Mouse (Mus musculus) monocyte, adult 5-6 weeks (primary cell): ENCODE results near the gene Vamp3. TPM values are rescaled to one million over a fixed set of nuclear protein-coding genes. Genes with fewer than 3 reads are reported as not detected.

Experiments
- ATAC-seq: fragments of 153-309, 156-312 bp; replicated peaks from 2 replicates; pipeline ENCODE4 v1.8.0; 2017; ENCODE audit warnings: mild to moderate bottlenecking; ENCODE audit not compliant: low TSS enrichment, insufficient number of reproducible peaks, severe bottlenecking, poor library complexity, low FRiP score
- total RNA-seq: library from RNA; stranded (forward); fragments of 200-1000, 200-491, 200-594 nt; gene quantifications from 3 replicates; pipeline ENCODE4 v1.2.3, GENCODE M21; 2017

Gene Vamp3
- total RNA-seq: 110 to 133 TPM (median 127 TPM) in 3 replicates

DNA sequence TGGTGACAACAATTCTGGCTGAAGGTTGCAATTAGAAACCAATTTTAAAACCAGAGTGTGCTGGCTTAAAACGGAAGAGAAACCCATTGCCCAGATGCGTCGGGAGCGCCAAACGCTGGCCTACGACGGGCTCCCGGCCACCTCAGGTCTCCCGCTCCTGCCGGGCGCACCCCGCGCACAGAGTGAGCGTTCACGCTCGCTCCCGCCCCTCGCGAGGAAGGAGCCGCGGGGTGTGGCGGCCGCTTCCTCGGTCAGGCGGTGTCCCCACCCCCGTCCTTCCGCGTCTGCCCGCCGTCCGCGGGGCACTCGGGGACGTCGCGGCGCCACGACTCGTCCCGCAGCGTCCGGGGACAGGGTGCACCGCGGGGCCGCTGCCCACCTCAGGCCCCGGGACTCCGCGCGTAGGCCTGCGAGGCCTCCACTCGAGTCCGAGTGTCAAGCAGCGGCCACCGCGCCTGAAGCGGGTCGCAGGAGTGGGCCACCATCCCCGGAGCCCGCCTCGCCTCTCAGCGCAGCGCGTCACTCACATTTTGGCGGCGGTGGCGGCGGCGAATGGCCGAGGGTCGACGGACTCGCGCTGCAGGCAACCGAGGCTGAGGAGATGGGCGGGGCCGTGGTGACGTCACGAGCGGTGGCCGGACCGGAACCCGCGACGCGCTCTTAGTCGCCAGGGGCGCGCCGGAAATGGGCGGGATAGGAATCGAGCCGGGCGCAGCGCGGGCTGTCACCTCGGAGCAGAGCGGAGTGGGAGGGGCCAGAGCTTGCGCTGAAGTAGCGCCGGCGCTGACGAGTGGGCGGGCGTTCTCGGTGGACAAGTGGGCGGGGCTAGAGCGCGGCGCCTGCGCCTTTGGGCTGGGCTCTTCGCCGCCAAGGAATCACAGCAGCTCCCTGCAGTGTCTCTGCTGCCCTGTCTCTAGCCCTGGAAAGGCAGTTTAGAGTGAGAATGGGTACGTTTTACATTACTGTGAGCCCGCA lies at the start of gene Vamp3:
Gene Vamp3 (minus strand): TSS at position 617 of the 975 bp plus-strand sequence.
- ATAC-seq: peak; percentile 96

DNA sequence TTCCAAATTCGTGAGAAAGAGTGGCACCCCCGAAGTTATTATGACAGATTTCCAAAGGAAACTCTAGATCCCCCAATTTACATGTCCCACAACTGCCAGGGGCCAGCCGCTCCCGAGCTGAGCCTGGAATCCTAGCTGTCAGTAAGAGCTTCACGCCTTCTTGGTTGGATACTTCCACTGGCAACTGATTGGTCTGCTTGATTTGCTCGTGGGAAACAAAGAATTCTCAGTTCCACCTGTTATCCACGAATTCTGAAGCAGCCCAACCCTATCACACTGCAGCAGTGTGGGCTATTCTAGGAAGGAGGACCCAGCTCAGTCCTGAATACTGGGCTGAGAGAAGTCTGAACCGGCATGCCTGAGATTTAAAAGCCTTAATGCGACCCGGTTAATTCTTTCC lies 48.7 kb upstream of the Vamp3 start:
- ATAC-seq: no peak

DNA sequence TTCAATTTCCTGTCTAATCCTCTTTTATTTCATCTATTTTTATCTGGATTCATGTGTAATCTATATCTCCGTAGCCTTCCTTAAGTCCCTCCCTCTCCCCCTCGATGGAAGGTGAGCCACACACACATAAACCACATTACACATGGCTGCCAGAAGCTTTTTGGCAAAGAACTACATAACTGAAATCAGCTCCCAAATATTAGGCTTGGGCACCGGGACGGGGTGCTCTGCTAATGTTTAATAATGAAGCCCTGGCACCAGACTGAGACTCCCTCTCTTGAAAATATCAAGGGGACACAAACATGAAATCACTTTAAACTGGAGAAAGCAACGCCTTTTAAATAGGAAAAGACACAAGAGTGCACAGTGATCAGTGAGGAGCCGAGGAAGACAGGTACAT lies 48.1 kb upstream of the Vamp3 start:
- ATAC-seq: no peak

DNA sequence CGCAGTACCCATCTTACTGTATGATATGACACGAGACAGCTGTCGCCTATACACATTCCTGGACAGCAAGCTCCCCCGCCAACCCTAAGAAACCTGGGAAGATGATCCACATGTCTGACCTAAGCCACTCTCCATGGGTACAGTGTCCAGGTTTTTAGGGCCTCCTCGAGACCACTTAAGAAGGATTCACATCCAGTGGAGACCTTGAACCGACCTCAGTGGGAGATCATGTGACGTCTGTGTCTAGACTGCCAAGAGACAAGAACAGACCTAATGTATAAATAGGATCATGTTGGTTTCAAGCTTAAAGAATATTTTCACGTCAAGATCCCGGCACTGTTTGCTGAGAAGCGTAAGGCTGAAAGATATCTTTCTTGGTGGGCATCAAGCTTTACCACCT lies 46.4 kb upstream of the Vamp3 start:
- ATAC-seq: no peak

DNA sequence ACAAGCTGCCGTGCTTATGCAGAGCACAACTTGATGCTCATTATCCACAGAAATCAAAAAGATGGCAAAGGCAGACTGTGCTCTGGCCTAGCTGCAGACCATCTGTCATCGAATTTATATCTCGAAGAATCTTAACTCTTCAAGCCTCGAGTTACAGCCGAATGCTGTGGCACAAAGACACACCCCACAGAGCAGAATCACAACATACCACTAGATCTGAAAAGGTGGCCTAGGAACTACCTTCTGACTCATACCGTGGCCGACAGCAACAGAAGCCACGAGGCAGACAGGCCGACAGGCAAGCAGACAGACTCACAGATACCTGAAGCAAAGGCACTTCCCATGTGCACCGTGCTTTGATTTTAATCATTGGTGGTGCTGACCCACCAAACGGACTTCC lies 45.9 kb upstream of the Vamp3 start:
- no peak for ATAC-seq

DNA sequence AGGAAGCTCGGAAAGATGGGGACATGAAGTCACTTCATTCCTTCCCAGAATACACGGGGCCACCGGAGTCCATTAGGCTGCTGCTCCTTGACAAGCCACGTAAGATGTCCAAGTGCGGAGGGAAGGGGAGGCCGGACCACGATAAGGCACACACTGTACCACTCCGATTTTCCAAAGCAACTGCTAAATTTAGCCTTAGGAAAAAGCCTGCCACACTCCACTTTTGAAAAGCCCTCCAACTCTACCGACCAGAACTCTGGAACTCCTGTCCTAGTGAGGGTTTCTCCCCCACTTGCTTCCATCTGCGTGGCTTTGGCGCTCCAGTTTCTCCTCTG lies 39.3 kb upstream of the Vamp3 start:
- no peak for ATAC-seq

DNA sequence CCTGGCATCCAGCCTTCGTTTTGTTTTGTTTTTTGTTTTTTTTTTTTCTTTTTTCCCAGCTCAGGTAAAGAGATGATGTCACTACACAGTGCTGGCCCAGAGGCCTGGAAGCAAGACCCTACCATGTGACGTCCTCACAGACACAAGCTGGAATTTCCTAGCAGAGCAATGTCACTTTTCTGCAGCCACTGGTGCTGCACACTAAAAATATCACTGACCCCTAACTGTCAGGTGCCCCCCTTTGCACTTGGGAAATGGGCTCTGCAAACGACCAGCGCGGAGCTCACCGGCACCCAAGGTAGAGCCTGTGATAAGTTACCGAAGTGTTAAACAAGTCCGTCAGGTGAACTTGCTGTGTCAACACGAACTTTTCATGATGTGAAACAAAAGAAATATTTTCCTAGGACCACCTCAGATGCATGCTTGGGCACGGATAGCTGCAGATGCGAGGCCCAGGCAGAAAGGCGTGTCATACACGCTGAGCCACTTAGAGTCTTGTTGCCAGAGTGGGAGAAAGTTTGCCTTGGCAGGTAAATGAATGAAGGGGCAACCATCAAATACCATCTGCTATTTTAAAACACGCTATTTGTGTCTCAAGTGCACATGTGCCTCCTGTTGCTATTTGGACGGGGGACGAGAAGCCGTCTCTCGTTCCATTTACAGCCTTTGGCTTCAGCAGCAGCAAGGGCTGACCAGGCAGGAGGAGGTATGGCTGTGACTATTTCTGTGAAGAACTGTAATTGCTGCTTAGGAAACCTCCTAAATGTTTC lies 38.8 kb upstream of the Vamp3 start:
- ATAC-seq: no peak

GRCm38 (mm10) chr4:151095207-151095606 lies 37.4 kb upstream of the Vamp3 start:
- no peak for ATAC-seq

DNA sequence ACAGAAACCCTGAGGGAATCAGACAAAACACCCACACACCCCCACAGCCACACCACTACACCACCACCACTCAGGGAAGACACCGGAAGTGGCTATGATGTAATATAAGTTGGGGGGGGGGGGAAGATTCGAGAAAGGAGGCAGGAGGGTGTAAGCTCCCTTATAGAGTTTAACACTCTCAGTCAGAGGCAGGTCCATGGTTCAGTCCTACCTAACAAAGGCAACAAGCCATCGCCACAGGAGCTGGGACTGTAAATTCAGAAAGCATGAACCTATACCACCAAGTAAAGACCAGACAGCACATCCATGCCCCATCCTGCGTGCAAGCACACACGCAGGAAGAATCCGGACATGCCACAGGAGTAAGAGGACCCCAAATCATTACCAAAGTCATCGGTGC lies 31.5 kb upstream of the Vamp3 start, which contains the start of gene Gm13090:
Gene Gm13090 (plus strand): TSS at position 301 of the 400 bp plus-strand sequence.
- no peak for ATAC-seq

DNA sequence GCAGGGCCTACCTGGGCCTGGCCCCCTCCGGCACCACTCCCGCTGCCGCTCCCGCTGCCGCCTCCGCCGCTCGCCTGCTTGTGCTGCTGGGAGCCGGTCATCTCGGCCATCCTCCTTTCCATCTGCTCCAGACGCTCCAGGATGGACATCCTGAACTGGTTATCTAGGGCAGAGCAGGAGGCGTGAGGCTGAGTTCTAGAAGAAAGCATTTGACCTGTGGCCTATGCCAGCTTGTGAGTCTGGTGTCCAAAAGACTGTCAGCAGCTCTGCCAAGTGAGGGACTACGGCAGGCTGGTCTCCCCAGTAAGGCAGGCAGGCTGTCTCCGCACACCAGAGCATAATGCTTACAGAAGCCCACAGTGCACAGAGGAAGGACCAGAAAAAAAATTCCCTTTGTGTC lies 31.1 kb upstream of the Vamp3 start:
- ATAC-seq: no peak

GRCm38 (mm10) chr4:151087358-151087757 lies 29.6 kb upstream of the Vamp3 start:
- no peak for ATAC-seq

- no peak for ATAC-seq
Measured at GRCm38 (mm10) chr4:151083027-151083426, 25.3 kb upstream of the Vamp3 start.

DNA sequence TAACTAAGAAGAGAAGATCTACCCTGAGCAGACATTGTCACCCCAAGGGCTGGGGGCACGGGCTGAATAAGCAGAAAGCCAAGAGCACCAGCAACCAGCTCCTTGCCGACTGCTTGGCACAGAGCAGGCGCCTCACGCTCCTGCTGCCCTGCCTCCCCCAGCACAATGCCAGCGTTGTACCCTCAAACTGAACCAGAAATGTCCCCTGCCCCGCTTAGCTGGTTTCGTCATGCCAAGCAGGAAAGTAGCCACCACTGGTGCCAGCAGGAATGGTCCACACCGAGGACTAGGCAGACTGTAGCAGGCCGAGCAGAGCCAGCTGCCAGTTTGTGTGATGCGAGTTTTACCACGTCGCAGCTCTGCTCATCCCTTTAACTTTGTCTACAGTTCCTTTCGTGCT lies 24.2 kb upstream of the Vamp3 start:
- ATAC-seq: no peak

- no peak for ATAC-seq
Measured at GRCm38 (mm10) chr4:151081355-151081754, 23.6 kb upstream of the Vamp3 start.

GRCm38 (mm10) chr4:151074817-151075216 lies 17.1 kb upstream of the Vamp3 start:
- ATAC-seq: no peak

GRCm38 (mm10) chr4:151073108-151073744 lies 15.5 kb upstream of the Vamp3 start:
- peak; percentile 70 for ATAC-seq

DNA sequence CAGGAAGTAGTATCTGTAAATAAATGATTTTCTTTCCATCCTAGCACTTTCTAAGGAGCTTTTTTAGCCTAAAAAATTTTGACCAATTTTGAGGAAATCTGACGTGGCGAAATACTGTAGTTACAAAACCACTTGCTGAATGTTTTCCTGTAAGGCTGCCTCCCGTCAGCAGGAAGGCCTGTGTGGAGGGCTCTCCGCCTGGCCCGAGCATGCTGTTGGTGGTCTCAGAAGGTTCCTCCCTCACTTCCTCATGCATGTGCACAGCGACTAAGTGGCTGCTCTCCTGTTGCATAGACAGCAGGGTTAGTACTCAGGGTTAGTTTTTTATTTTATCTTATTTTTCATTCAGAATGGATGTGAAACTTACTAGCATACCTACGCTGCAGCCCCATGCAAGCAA lies 13.2 kb upstream of the Vamp3 start:
- ATAC-seq: no peak

DNA sequence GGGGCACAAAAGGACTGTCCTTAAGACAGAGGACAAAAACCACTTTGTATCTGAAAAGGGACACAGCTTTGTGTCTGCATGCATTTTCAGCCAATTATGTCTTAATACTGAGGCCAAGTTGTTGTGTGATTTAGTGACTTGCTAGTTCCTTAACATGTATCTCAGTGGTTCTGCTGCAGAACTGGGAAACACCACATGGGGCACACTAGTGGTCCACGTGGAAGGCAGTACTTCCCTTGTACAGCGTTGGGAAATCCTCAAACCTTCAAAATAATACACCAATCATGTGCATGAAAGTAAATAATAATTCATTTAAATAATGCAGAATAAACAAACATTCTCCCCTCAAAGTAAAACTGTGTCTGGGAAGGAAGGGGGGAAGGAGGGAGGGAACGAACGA lies 11.0 kb upstream of the Vamp3 start:
- peak; percentile 61 for ATAC-seq

- ATAC-seq: no peak
Measured at GRCm38 (mm10) chr4:151059566-151059965, 1.8 kb upstream of the Vamp3 start.
